Mouse (Mus musculus) ovary, postnatal 10 days (tissue): Measurements from ENCODE around the gene Hcfc1r1.

Source experiments
- DNase-seq: peaks from one replicate; pipeline ENCODE4 v3.0.0; 2022; ENCODE audit warnings: low spot score

Hcfc1r1 gene

DNA sequence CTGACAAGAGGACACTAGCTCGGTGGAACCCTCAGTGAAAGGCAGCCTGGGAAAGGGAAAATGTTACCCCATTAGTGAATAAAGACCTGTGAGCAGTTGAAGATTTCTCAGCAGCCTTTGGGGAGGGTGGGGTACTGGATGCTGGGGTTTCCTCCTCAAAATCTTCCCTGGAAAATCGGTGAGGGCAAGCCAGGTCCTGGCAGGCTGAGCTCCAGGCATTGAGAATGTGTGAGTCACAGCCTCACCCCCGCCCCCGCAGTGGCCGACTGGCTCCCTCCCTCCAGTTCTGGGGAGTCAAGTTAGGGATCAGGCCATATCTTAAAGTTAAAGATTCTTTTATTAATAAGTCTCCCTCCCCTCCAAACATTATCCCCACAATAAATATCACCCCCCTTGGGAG lies 1.7 kb downstream of the Hcfc1r1 start:
- peak; percentile 18 for DNase-seq

DNA sequence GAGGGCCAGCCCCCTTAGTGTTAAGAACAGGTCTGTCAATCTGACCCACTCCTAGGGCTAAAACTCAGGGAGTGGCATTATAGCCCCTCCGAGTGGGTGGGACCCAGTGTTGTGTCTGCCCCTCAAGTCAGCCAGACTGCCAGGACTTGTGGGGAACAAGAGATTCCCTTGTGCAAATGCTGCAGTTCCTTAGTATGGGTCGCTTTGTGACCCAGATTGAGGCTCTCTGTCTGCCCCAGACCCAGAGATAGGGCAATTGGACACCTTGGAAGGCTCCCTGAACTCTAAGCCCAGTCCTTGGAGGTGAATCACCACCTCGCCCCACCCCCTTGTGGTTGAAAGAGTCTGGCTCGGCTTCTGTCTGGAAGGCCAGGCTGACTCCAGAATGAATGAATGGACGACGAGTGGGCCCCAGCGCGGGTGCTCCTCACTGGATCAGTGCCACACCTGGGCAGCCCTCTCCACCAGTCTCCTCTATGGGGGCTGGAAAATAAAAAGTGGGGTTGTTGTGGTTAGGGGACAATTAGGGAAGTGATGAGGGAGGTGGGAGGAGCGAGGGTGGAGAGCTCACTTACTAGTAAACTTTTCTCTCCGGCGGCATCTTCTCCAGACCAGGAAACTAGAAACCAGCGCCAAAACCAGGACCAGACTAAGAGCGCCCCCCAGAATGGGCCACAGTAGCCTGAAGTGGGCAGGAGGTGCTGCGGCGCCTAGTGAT lies 2.3 kb downstream of the Hcfc1r1 start:
- peak; percentile 7 for DNase-seq

GRCm38 (mm10) chr17:23676473-23677031 lies 3.2 kb downstream of the Hcfc1r1 start:
- DNase-seq = no peak

DNA sequence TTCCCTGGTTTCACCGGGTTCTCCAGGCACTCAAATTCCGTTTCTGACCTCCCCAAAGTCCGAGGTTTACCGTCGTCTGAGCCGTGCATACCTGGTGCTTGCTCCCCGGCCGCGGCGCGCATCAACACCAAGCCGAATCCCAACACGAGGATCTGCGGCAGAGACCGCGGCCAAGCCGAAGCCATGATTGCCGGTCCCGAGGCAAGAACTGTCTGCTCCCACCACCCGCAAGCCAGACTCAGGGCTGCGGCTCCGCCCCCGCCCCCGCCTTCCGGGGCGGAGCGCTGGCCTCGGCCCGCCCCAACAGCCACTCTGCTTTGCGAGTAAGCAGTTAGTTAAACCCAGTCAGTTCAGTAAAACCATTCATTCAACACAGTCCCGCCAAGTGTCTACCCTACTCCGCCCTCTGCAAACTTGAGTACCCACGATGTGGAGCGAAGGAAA lies 3.9 kb downstream of the Hcfc1r1 start, which contains the start of gene Tnfrsf12a:
Tnfrsf12a (minus strand) TSS at position 233 of the 444 bp plus-strand sequence.
- DNase-seq = peak; percentile 56

GRCm38 (mm10) chr17:23679127-23679835 lies 5.9 kb downstream of the Hcfc1r1 start, which contains the start of gene Cldn6:
TSS of gene Cldn6 (plus strand) at chr17:23679249.
- DNase-seq = no peak

DNA sequence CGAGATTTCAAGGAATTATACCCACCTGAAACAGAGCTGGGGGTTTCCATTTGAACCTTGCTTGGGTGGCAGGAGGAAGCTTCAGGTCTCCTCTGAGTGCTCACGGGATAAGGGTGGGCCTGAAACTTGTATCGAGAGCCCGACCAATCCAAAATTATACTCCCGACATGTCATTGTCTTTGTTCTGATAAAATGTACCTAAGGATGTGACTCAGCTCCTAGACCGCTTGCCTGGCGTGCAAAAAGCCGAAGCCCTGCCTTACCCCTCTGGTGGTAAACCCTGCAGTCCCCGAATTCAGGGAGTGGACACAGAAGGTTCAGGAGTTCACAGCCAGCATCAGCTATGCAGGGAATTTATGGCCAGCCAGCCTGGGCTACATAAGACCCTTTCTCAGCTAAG lies 6.9 kb downstream of the Hcfc1r1 start:
- DNase-seq = no peak

DNA sequence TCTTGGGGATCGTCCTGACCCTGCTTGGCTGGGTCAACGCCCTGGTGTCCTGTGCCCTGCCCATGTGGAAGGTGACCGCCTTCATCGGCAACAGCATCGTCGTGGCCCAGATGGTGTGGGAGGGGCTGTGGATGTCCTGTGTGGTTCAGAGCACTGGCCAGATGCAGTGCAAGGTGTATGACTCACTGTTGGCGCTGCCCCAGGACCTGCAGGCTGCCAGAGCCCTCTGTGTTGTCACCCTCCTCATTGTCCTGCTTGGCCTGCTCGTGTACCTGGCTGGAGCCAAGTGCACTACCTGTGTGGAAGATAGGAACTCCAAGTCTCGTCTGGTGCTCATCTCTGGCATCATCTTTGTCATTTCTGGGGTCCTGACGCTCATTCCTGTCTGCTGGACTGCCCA lies 7.7 kb downstream of the Hcfc1r1 start:
- DNase-seq = no peak

GRCm38 (mm10) chr17:23682092-23682491 lies 8.7 kb downstream of the Hcfc1r1 start:
- DNase-seq = no peak

- no peak for DNase-seq
These were observed 9.1 kb downstream of the Hcfc1r1 start for GRCm38 (mm10) chr17:23682530-23682929.

- DNase-seq = no peak
These were observed 9.8 kb downstream of the Hcfc1r1 start for GRCm38 (mm10) chr17:23683226-23683625.

DNA sequence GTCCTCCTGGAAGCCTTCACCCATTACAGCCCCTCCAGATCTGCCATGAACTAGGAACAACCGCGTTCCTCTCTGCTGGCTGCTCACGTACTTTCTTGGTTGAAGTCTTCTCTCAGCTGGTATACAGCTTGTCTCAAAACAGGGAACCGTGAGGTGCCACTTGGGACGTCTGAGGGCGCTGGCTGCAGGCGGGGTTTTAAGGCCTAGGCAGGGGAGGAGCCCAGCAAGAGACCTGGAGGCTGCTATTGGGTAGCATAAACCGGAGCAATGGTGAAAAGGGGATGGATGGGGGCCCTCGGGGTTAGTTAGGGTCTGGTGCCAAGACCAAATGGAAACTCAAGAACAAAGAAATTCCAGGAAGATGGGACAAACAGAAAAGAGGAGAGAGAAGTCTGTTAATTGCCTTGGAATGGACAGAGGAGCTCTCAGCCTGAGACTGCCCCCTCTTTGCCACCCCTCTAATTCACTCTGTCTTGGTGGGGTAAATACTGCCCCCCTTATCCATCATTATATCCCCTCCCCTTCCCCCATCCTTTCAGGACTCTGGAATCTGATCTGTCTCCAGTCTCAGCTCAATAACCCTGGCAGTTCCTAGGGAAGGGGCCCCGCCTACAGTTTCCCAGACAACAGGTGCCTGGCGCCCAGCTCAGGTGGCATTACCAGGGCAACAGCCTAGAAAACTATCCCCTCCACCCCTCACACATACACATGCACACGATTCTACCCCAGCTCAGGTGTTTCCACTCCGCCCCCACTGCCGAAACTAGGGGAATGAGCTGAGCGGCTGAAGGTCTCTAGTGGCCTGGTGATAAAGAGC lies 10.7 kb downstream of the Hcfc1r1 start, which contains the start of gene Cldn9:
Cldn9 (minus strand) TSS at position 171 of the 817 bp plus-strand sequence.
- no peak for DNase-seq

DNA sequence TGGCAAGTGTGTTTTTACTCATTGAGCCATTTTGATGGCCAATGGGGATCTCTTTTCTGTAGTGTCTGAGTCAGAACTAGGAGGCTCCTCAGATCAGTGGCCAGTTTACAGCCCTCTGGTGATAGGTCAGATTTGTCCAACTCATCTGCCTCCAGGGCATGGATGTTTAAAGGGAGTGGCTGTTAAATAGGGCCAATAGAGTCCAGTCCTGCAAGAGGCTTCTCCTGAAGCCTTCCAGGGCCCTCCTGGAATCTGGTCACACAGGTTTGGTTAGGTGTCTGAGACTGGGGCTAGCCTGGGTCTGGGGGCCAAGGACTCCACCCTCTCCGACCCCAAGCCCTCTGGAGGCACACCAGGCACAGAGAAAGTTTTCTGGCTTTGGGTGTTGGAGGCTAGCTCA lies 21.1 kb downstream of the Hcfc1r1 start:
- no peak for DNase-seq

GRCm38 (mm10) chr17:23695801-23696200 lies 22.4 kb downstream of the Hcfc1r1 start:
- DNase-seq = no peak

DNA sequence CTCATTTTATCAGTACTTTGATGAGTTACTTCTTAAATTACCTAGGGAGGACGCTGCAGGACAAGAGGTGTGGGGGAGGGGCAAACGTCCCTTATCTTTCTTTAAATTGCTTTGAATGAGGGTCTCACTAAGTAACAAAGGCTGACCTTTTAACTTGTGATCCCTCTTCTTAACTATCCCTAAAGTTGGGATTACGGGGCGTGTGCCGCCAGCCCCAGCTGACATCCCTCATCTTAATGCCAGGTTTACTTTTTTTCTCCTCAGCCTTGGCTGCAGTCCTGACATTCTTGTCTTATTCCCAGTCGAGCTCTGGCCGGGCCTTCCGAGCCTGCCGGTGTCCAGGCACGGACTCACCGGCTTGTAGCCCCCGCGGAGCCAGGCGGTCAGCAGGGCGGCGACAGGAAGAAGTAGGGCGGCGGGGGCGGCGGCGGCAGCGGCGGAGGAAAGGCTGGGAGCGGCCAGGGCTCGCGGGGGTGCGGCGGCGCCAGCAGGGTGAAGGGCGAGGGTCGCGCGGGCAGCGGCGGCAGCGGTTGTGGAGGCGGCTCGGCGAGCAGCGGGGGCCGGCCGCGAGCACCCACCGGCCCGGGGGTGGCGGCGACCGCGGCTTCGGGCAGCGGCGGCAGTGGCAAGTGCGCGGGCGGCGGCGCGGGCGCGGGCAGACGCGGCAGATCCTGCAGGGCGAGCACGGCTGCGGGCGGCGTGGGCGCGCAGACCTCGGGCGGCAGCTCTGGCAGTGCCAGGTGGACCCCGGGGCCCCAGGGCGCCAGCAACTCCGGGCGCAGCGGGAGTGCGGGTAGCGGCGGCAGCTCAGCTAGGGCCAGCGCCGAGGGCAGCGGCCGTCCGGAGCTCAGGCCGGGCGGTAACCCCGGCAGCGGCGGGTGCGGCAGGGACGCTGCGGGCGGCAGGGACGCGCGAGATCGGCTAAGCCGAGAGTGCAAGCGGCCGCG lies 26.0 kb downstream of the Hcfc1r1 start:
- DNase-seq = no peak

DNA sequence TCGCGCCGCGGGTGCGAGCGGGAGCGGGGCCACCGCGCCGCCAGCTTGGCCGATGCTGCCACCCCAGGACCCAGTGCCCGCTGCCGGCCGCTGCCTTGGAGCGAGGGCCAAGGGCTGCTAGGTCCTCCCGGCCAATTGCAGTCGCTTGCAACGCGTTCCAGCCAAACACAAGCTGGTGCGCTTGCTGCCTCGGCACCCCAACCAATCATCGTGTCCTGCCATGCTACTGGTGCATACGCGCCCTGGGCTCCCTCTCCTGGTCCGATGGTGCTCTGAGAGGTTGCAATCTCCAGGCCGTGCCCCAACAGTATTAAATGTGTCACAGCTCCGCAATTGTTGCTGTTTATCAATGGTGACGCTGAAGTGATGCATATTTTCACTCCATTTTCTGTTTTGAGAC lies 26.7 kb downstream of the Hcfc1r1 start:
- DNase-seq = peak; percentile 60

- DNase-seq = no peak
These were observed 29.9 kb downstream of the Hcfc1r1 start for GRCm38 (mm10) chr17:23703301-23703700.

DNA sequence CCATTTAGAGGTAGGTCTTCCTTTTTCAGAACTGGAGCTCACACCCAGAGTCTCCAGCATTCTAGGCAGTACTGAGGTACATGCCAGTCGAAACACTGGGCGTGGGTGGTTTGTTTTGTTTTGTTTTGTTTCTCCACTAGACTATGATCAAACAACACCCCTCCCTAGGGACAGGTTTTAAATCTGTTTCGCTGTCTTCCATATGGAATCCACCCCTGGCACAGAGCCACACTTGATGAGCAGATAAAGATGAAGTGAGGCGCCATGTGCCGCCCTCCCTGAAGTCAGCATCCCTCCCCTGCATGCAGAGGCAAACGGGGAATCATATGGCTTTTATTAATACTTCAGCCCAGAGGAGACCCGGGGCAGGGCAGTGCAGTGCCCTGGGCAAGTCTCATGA lies 31.3 kb downstream of the Hcfc1r1 start:
- DNase-seq = no peak

GRCm38 (mm10) chr17:23705525-23706104 lies 32.2 kb downstream of the Hcfc1r1 start:
- no peak for DNase-seq

GRCm38 (mm10) chr17:23706212-23706611 lies 32.8 kb downstream of the Hcfc1r1 start:
- DNase-seq = peak; percentile 35

GRCm38 (mm10) chr17:23717003-23717402 lies 43.6 kb downstream of the Hcfc1r1 start:
- DNase-seq = no peak

GRCm38 (mm10) chr17:23719455-23719854 lies 46.1 kb downstream of the Hcfc1r1 start:
- DNase-seq = no peak
